Comparison of ENCODE assay signal across 11 mouse cellular contexts in the genomic region with DNA sequence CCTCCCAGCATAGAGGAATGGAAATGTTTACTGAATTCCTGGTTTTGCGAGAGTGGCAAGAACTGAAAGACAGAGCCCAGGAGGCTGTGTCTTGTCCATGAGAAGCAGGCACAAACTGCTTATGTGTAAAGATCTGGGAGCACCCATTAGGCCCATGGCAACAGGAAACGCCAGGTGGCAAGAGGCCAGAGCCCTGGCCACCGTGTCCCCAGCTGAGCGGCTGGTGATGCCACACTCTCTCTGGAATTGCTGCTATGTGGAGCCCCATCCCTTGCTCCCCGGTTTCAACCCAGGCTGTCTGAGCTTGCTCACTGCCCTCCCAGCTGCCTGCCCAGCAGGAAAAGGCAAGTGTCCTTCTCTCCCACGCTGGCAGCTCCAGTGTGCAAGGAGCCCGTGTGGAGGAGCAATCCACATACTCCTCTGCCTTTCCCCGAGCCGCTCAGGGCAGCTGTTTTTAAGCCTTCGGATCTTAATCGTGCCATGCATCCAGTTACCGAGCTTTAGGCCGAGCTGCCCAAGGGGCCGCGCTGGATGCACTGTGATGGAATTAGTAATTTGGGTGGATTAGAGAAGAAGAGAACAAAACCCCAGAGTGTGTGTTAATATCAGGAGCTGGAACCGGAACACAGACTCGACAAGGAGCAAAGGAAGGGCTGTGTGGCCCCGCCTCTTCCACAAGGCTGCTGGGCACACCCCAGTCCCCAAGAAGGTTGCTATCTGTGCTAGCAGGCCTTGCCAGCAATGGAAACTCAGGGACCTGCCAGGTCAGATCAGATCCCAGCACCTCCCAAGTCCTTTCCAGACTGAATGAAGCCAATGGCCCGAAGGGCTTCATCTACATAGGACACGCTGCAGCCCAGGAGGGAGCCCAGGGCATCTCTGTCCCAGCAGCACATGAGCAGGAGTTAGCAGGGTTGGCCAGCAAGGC. TPM values are rescaled to one million over a fixed set of nuclear protein-coding genes. Genes with fewer than 3 reads are reported as not detected.
DNase-seq lines count a peak whose midpoint lies in the region; ATAC-seq and TF ChIP-seq lines count a peak whose summit lies in the region.
"Had no signal": no experiment of that assay in that cellular context is flagged by ENCODE, and none has a peak within 500 bp of the region (broad histone marks: within the 10 kb centered on the region; RNA-seq: fewer than 3 reads in every experiment).

No protein-coding gene starts in this region.

- H3K4me2 ChIP-seq in forebrain, embryonic 12.5 days, result no peak overlapping the region
- H3K4me2 ChIP-seq in forebrain, embryonic 11.5 days (ENCODE audit: low read depth, low read length, severe bottlenecking), result no peak overlapping the region
- H3K4me2 ChIP-seq in hindbrain, embryonic 14.5 days (replicated peaks), result no peak overlapping the region
- H3K4me2 ChIP-seq: lung, embryonic 15.5 days; neural tube, embryonic 12.5 days had no signal

- no peak overlapping the region for H3K9ac ChIP-seq in forebrain, embryonic 12.5 days
- no peak overlapping the region for H3K9ac ChIP-seq in forebrain, embryonic 11.5 days (ENCODE audit: low read length)
- H3K9ac ChIP-seq in hindbrain, embryonic 14.5 days, result 0 out of 2 replicates have a peak overlapping the region, but pooled peaks have one; percentile 16
- H3K9ac ChIP-seq: lung, embryonic 15.5 days; neural tube, embryonic 12.5 days had no signal

- DNase-seq in forebrain, embryonic 11.5 days (ENCODE audit: low spot score), result no peak
- DNase-seq in hindbrain, embryonic 14.5 days (ENCODE audit: low spot score), result no peak
- no peak for DNase-seq in midbrain, embryonic 10.5 days (ENCODE audit: low spot score)
- no peak for DNase-seq in kidney, postnatal 14 days
- no peak for DNase-seq in cerebellum, adult 9-11 months
- no peak for DNase-seq in kidney, postnatal 4 days

- peaks cover 41% of the 10 kb centered on the region for H3K4me1 ChIP-seq in forebrain, embryonic 12.5 days
- peaks cover 2% of the 10 kb centered on the region; the same call in 1 of the 2 replicates for H3K4me1 ChIP-seq in forebrain, embryonic 11.5 days (replicated peaks; ENCODE audit: control insufficient read depth, insufficient read depth, low read length)
- H3K4me1 ChIP-seq in bone marrow, adult 2 months (ENCODE audit: control insufficient read depth, insufficient read depth, low read length), result peaks cover 2% of the 10 kb centered on the region; the same call in 1 of the 2 replicates
- H3K4me1 ChIP-seq in hindbrain, embryonic 14.5 days (replicated peaks; ENCODE audit: control insufficient read depth, insufficient read depth, low read length), result peaks cover 4% of the 10 kb centered on the region; the same call in 1 of the 2 replicates
- peaks cover 46% of the 10 kb centered on the region for H3K4me1 ChIP-seq in midbrain, embryonic 10.5 days
- H3K4me1 ChIP-seq: lung, embryonic 15.5 days had no signal

- H3K27me3 ChIP-seq in forebrain, embryonic 12.5 days, result no peaks in the 10 kb centered on the region
- no peaks in the 10 kb centered on the region for H3K27me3 ChIP-seq in forebrain, embryonic 11.5 days (ENCODE audit: control insufficient read depth, insufficient read depth, low read length)
- no peaks in the 10 kb centered on the region for H3K27me3 ChIP-seq in hindbrain, embryonic 14.5 days (ENCODE audit: control insufficient read depth, insufficient read depth, low read length)
- no peaks in the 10 kb centered on the region for H3K27me3 ChIP-seq in midbrain, embryonic 10.5 days (ENCODE audit: low read depth, poor library complexity, severe bottlenecking)
- H3K27me3 ChIP-seq: lung, embryonic 15.5 days; neural tube, embryonic 12.5 days; Patski had no signal

- no peak for TF ChIP-seq POLR2A in bone marrow, adult 2 months (IDR thresholded peaks at IDR 0.05; ENCODE audit: borderline replicate concordance, control insufficient read depth, low read depth, low read length)

- H3K9me3 ChIP-seq in forebrain, embryonic 12.5 days, result no peaks in the 10 kb centered on the region
- no peaks in the 10 kb centered on the region for H3K9me3 ChIP-seq in forebrain, embryonic 11.5 days (ENCODE audit: control insufficient read depth, low read length)
- no peaks in the 10 kb centered on the region for H3K9me3 ChIP-seq in hindbrain, embryonic 14.5 days (ENCODE audit: control insufficient read depth, low read length)
- H3K9me3 ChIP-seq in midbrain, embryonic 10.5 days (replicated peaks), result no peaks in the 10 kb centered on the region
- H3K9me3 ChIP-seq: lung, embryonic 15.5 days; neural tube, embryonic 12.5 days had no signal

- WGBS in forebrain, embryonic 12.5 days, result 57% methylated on average over 20 of the region's 20 CpGs
- WGBS in forebrain, embryonic 11.5 days, result 51% methylated on average over 20 of the region's 20 CpGs
- WGBS in bone marrow, adult 2 months, result 78% methylated on average over 20 of the region's 20 CpGs
- WGBS in hindbrain, embryonic 14.5 days, result 69% methylated on average over 20 of the region's 20 CpGs
- WGBS in midbrain, embryonic 10.5 days, result 55% methylated on average over 20 of the region's 20 CpGs

- no peak overlapping the region for H3K4me3 ChIP-seq in forebrain, embryonic 12.5 days (replicated peaks)
- H3K4me3 ChIP-seq in forebrain, embryonic 11.5 days (ENCODE audit: low read depth, low read length), result no peak overlapping the region
- no peak overlapping the region for H3K4me3 ChIP-seq in bone marrow, adult 2 months (replicated peaks; ENCODE audit: control insufficient read depth, low read depth, low read length)
- no peak overlapping the region for H3K4me3 ChIP-seq in hindbrain, embryonic 14.5 days (replicated peaks; ENCODE audit: low read length)
- no peak overlapping the region for H3K4me3 ChIP-seq in midbrain, embryonic 10.5 days
- H3K4me3 ChIP-seq: lung, embryonic 15.5 days; neural tube, embryonic 12.5 days had no signal

- no peak for ATAC-seq in forebrain, embryonic 12.5 days (ENCODE audit: low FRiP score)
- ATAC-seq in forebrain, embryonic 11.5 days (replicated peaks; ENCODE audit: low FRiP score), result no peak
- ATAC-seq in hindbrain, embryonic 14.5 days (ENCODE audit: low FRiP score), result no peak

- no peak for TF ChIP-seq CTCF in bone marrow, adult 2 months (IDR thresholded peaks at IDR 0.05; ENCODE audit: control insufficient read depth, insufficient read depth, low read length)

- H3K36me3 ChIP-seq in forebrain, embryonic 12.5 days (replicated peaks), result peaks cover 98% of the 10 kb centered on the region
- peaks cover 16% of the 10 kb centered on the region; the same call in 1 of the 2 replicates for H3K36me3 ChIP-seq in forebrain, embryonic 11.5 days (ENCODE audit: control insufficient read depth, insufficient read depth, low read length)
- H3K36me3 ChIP-seq in hindbrain, embryonic 14.5 days (replicated peaks; ENCODE audit: control insufficient read depth, insufficient read depth), result peaks cover 95% of the 10 kb centered on the region
- peaks cover 100% of the 10 kb centered on the region for H3K36me3 ChIP-seq in midbrain, embryonic 10.5 days

- H3K27ac ChIP-seq in forebrain, embryonic 12.5 days, result peak overlapping the region; percentile 38
- no peak overlapping the region for H3K27ac ChIP-seq in forebrain, embryonic 11.5 days (ENCODE audit: low read depth, low read length)
- H3K27ac ChIP-seq in bone marrow, adult 2 months (ENCODE audit: control insufficient read depth, insufficient read depth, low read depth, low read length, poor library complexity), result peak overlapping the region; percentile 59
- peak overlapping the region; percentile 49; the same call in 1 of the 2 replicates for H3K27ac ChIP-seq in hindbrain, embryonic 14.5 days
- H3K27ac ChIP-seq in midbrain, embryonic 10.5 days (replicated peaks), result peak overlapping the region; percentile 52
- H3K27ac ChIP-seq: lung, embryonic 15.5 days; neural tube, embryonic 12.5 days had no signal

RNA-seq across cellular contexts. Expression of gene Lemd2, which starts 9.7 kb away (rescaled TPM):
- polyA plus RNA-seq in forebrain, embryonic 12.5 days (2016; fragmentation: Nextera tagmentation; extraction: Ambion mirVana), result 30.6 and 30.8 TPM in 2 replicates
- 18.1 and 27.8 TPM in 2 replicates for polyA plus RNA-seq in forebrain, embryonic 11.5 days (2014; fragmentation: Nextera tagmentation; extraction: Ambion mirVana)
- 31.2 and 46.3 TPM in 2 replicates for polyA plus RNA-seq in bone marrow, adult 2 months (2011; ENCODE audit: insufficient read depth, insufficient read length, low replicate concordance, missing spikeins)
- 24.3 and 24.9 TPM in 2 replicates for polyA plus RNA-seq in hindbrain, embryonic 14.5 days (2014; fragmentation: Nextera tagmentation; extraction: Ambion mirVana)
- 16.4 and 20.8 TPM in 2 replicates for polyA plus RNA-seq in midbrain, embryonic 10.5 days (2016; fragmentation: Nextera tagmentation; extraction: Ambion mirVana)

RNA-seq across cellular contexts. Expression of gene Ip6k3, which starts 26.9 kb away (rescaled TPM):
- 0.13 TPM in 1 of 2 replicates, not detected in the other for polyA plus RNA-seq in forebrain, embryonic 12.5 days (2016; fragmentation: Nextera tagmentation; extraction: Ambion mirVana)
- 0.08 and 0.19 TPM in 2 replicates for polyA plus RNA-seq in forebrain, embryonic 11.5 days (2014; fragmentation: Nextera tagmentation; extraction: Ambion mirVana)
- polyA plus RNA-seq in bone marrow, adult 2 months (2011; ENCODE audit: insufficient read depth, insufficient read length, low replicate concordance, missing spikeins), result not detected in 2 replicates
- polyA plus RNA-seq in hindbrain, embryonic 14.5 days (2014; fragmentation: Nextera tagmentation; extraction: Ambion mirVana), result 0.60 and 0.80 TPM in 2 replicates
- polyA plus RNA-seq in midbrain, embryonic 10.5 days (2016; fragmentation: Nextera tagmentation; extraction: Ambion mirVana), result 0.29 TPM in 1 of 2 replicates, not detected in the other
